Mouse (Mus musculus): Measurements from ENCODE around the gene H1fx.

H1fx gene

GRCm38 (mm10) chr6:87980374-87981029 lies 935 bp downstream of the H1fx start:
- peak; percentile 97 to 98 for DNase-seq

- DNase-seq = no peak
Observed at GRCm38 (mm10) chr6:87979728-87980127, 1.7 kb downstream of the H1fx start.

- no peak for DNase-seq
Observed at GRCm38 (mm10) chr6:87970041-87970440, 11.4 kb downstream of the H1fx start.

GRCm38 (mm10) chr6:87962457-87962856 lies 19.0 kb downstream of the H1fx start:
- peak in 1 of 2 experiments; percentile 8 for DNase-seq

- no peak for DNase-seq
Observed at GRCm38 (mm10) chr6:87942179-87942578, 39.3 kb downstream of the H1fx start.

- no peak for DNase-seq
Observed at GRCm38 (mm10) chr6:87938941-87939340, 42.5 kb downstream of the H1fx start.

GRCm38 (mm10) chr6:87937178-87937788 lies 44.2 kb downstream of the H1fx start:
- peak; percentile 58 to 66 for DNase-seq

- no peak for DNase-seq
Observed at GRCm38 (mm10) chr6:87935037-87935436, 46.4 kb downstream of the H1fx start.
